Mouse (Mus musculus) frontal cortex, postnatal 36 days (tissue): Measurements from ENCODE around the gene Stard9.

Experiments
- DNase-seq, 2 experiments: peaks; one replicate each; pipeline ENCODE4 v3.0.0; 2022; ENCODE audit warnings: low spot score in 2 of 2

Stard9 gene

GRCm38 (mm10) chr2:120628886-120629735 is at the start of gene Stard9:
Gene Stard9, plus strand, starts transcription at chr2:120629121.
- peak; percentile 95 to 98 for DNase-seq

- DNase-seq, result peak; percentile 67 to 86
These were observed 39.2 kb upstream of the Stard9 start for GRCm38 (mm10) chr2:120589759-120590158.

GRCm38 (mm10) chr2:120592227-120592626 is 36.7 kb upstream of the Stard9 start:
- DNase-seq, result no peak

- DNase-seq, result peak; percentile 17 to 57
These were observed 31.2 kb upstream of the Stard9 start for GRCm38 (mm10) chr2:120597734-120598133.

GRCm38 (mm10) chr2:120599506-120599905 is 29.4 kb upstream of the Stard9 start:
- no peak for DNase-seq

GRCm38 (mm10) chr2:120606021-120606690 is 22.8 kb upstream of the Stard9 start:
- DNase-seq, result peak in 1 of 2 experiments; percentile 63

- peak; percentile 92 to 94 for DNase-seq
These were observed 19.8 kb upstream of the Stard9 start, which contains the start of the genes Haus2 and Lrrc57 for GRCm38 (mm10) chr2:120608830-120609723. Gene Haus2, plus strand, starts transcription at chr2:120609383. Gene Lrrc57, minus strand, starts transcription at chr2:120609520.

- no peak for DNase-seq
These were observed 12.4 kb upstream of the Stard9 start for GRCm38 (mm10) chr2:120616279-120617163.

GRCm38 (mm10) chr2:120619538-120619937 is 9.4 kb upstream of the Stard9 start:
- no peak for DNase-seq

GRCm38 (mm10) chr2:120622920-120623319 is 6.0 kb upstream of the Stard9 start:
- DNase-seq, result no peak

GRCm38 (mm10) chr2:120628076-120628865 is 650 bp upstream of the Stard9 start:
- DNase-seq, result no peak

- DNase-seq, result no peak
These were observed 1.3 kb downstream of the Stard9 start for GRCm38 (mm10) chr2:120630246-120630645.

GRCm38 (mm10) chr2:120630655-120631054 is 1.7 kb downstream of the Stard9 start:
- no peak for DNase-seq

GRCm38 (mm10) chr2:120631521-120631920 is 2.6 kb downstream of the Stard9 start:
- DNase-seq, result no peak

GRCm38 (mm10) chr2:120631957-120632356 is 3.0 kb downstream of the Stard9 start:
- no peak for DNase-seq

GRCm38 (mm10) chr2:120640835-120641234 is 11.9 kb downstream of the Stard9 start:
- DNase-seq, result no peak

- no peak for DNase-seq
These were observed 14.9 kb downstream of the Stard9 start for GRCm38 (mm10) chr2:120643836-120644235.

- no peak for DNase-seq
These were observed 17.9 kb downstream of the Stard9 start for GRCm38 (mm10) chr2:120646777-120647176.

- DNase-seq, result no peak
These were observed 23.5 kb downstream of the Stard9 start for GRCm38 (mm10) chr2:120652256-120652924.
